Mouse (Mus musculus) forebrain, embryonic 11.5 days (tissue): ENCODE measurements around the gene Rasal3. TPM values are rescaled to one million over a fixed set of nuclear protein-coding genes. Genes with fewer than 3 reads are reported as not detected.

Experiments used
- ATAC-seq: fragments of 200-750 bp; cut with Nextera tagmentation; replicated peaks from 2 replicates; pipeline ENCODE4 v1.8.0; 2017; ENCODE audit warnings: moderate TSS enrichment; ENCODE audit not compliant: low FRiP score
- DNase-seq: peaks from one replicate; pipeline ENCODE4 v3.0.0-alpha.2; 2017; ENCODE audit warnings: low spot score
- H3K27ac ChIP-seq: fragments of 300-500 bp; sonication (generic); 2 replicates; pipeline ENCODE4 v1.5.1; 2014; ENCODE audit warnings: low read depth, low read length
- H3K27me3 ChIP-seq: fragments of 300-500 bp; sonication (generic); 2 replicates; pipeline ENCODE4 v1.6.1; 2014; ENCODE audit warnings: mild to moderate bottlenecking, low read length, mixed read lengths; ENCODE audit not compliant: control insufficient read depth, insufficient read depth
- H3K36me3 ChIP-seq: fragments of 300-500 bp; sonication (generic); 2 replicates; pipeline ENCODE4 v1.6.1; 2014; ENCODE audit warnings: mild to moderate bottlenecking, low read length, moderate library complexity, mixed read lengths; ENCODE audit not compliant: control insufficient read depth, insufficient read depth
- H3K4me1 ChIP-seq: fragments of 300-500 bp; sonication (generic); replicated peaks from 2 replicates; pipeline ENCODE4 v1.6.1; 2014; ENCODE audit warnings: low read length, mixed read lengths; ENCODE audit not compliant: control insufficient read depth, insufficient read depth
- H3K4me2 ChIP-seq: fragments of 300-500 bp; sonication (generic); 2 replicates; pipeline ENCODE4 v1.6.1; 2014; ENCODE audit warnings: low read depth, mild to moderate bottlenecking, low read length, moderate library complexity, mixed read lengths; ENCODE audit not compliant: severe bottlenecking
- H3K4me3 ChIP-seq: fragments of 300-500 bp; sonication (generic); 2 replicates; pipeline ENCODE4 v1.5.1; 2014; ENCODE audit warnings: low read depth, low read length
- H3K9ac ChIP-seq: fragments of 300-500 bp; sonication (generic); 2 replicates; pipeline ENCODE4 v1.6.1; 2014; ENCODE audit warnings: low read length
- H3K9me3 ChIP-seq: fragments of 300-500 bp; sonication (generic); 2 replicates; pipeline ENCODE4 v1.6.1; 2016; ENCODE audit warnings: low read length, mixed read lengths; ENCODE audit not compliant: control insufficient read depth
- WGBS: fragments of 180-500 bp; shearing (Covaris S2); extraction: QIAGEN DNeasy Blood & Tissue Kit; methylation state at CpG from one replicate; pipeline ENCODE4 v1.1.7; 2014; 5-methylcytosine and 5-hydroxymethylcytosine counted together
- microRNA-seq: library from miRNA; unstranded; fragments of <30 nt; microRNA quantifications from one replicate; pipeline ENCODE4, GENCODE M21; 2016; ENCODE audit not compliant: insufficient number of aligned reads
- polyA plus RNA-seq: library from polyadenylated mRNA; unstranded; fragments of >200 nt; fragmentation: Nextera tagmentation; extraction: Ambion mirVana; gene quantifications from 2 replicates; pipeline ENCODE4 v1.2.1, GENCODE M21; 2014

The Rasal3 gene
- polyA plus RNA-seq, 1 experiment from 2014 or later, result 0.21 TPM

DNA sequence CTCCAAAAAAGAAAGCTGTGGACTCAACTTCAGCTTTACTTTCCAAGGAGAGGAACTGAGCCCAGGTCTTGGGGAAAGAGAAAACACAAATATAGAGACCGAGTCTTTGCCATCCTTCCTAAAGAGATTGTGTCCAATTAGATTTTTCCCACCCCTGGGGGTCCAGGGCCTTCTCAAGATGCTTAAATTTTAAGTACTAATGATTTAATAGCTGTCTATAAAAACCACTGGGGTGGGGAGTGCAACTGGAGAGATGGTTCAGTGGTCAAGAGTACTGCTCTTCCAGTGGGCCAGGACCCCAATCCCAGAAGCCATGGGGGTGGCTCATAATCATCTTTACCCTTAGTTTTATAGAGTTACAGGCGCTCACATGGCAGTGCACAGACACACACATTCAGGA, 55.0 kb downstream of the Rasal3 start:
- H3K27ac ChIP-seq, result no peak overlapping the region
- DNase-seq (no peak), ATAC-seq (no peak)
- no peak overlapping the region for H3K4me2 ChIP-seq
- H3K36me3 ChIP-seq, result no peaks in the 10 kb centered on the region
- no peak overlapping the region for H3K9ac ChIP-seq
- 87% methylated on average over 2 of the region's 2 CpGs for WGBS
- H3K4me1 ChIP-seq, result no peaks in the 10 kb centered on the region; the same call in 1 of the 2 replicates
- H3K27me3 ChIP-seq, result no peaks in the 10 kb centered on the region
- no peaks in the 10 kb centered on the region for H3K9me3 ChIP-seq
- no peak overlapping the region for H3K4me3 ChIP-seq

DNA sequence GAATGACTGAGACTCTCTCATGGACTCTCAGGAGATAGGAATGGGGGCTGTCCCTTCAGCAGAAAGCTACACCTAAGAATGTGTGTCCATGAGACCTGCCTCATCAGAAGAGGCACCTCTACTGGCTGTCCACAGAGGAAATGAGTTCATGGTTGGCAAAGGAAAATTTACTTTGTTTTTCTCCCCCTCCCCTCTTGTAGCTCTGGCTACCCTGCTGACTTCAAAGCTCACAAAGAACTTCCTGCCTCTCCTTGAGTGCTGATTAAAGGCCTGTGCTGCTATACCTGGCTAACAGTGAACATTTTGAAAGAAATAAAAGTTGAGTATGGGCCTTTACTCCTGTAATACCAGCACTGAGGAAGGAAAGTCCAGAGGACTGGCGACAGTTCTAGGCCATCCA, 62.3 kb downstream of the Rasal3 start:
- Histone ChIP-seq H3K9ac (no peak overlapping the region), H3K27ac (no peak overlapping the region), H3K4me3 (no peak overlapping the region), H3K9me3 (no peaks in the 10 kb centered on the region), H3K4me1 (no peaks in the 10 kb centered on the region), H3K27me3 (no peaks in the 10 kb centered on the region), H3K4me2 (no peak overlapping the region), H3K36me3 (peaks cover 3% of the 10 kb centered on the region; the same call in 1 of the 2 replicates)
- 88% methylated on average over 1 of the region's 1 CpGs for WGBS
- ATAC-seq (no peak), DNase-seq (no peak)

Small RNA genes within 50 kb of the gene (microRNA-seq; reads per million reads assigned to microRNA genes)
- gene Gm22201, result not detected

Other genes starting within 250 kb of the Rasal3 start
- gene Notch3, start 236.7 kb downstream of the Rasal3 start, polyA plus RNA-seq, result 26.8 and 30.2 TPM in 2 replicates
- gene Ephx3, start 214.0 kb downstream of the Rasal3 start, polyA plus RNA-seq, result 0.13 and 0.23 TPM in 2 replicates
- gene Brd4, start 118.9 kb downstream of the Rasal3 start, polyA plus RNA-seq, result 130 and 143 TPM in 2 replicates
- 70.5 and 78.4 TPM in 2 replicates for gene Akap8, start 82.3 kb downstream of the Rasal3 start, polyA plus RNA-seq
- gene Akap8l, start 53.0 kb downstream of the Rasal3 start, polyA plus RNA-seq, result 81.4 and 82.2 TPM in 2 replicates
- gene Wiz, start 14.1 kb downstream of the Rasal3 start, polyA plus RNA-seq, result 55.2 and 56.2 TPM in 2 replicates
- gene Pglyrp2, start 20.6 kb upstream of the Rasal3 start, polyA plus RNA-seq, result 0.11 TPM in 1 of 2 replicates, not detected in the other
- gene Cyp4f39, start 49.1 kb upstream of the Rasal3 start, polyA plus RNA-seq, result 0.28 and 0.33 TPM in 2 replicates
- gene Cyp4f17, start 102.5 kb upstream of the Rasal3 start, polyA plus RNA-seq, result 6.6 and 7.9 TPM in 2 replicates
- 13.4 and 13.5 TPM in 2 replicates for gene Cyp4f16, start 133.0 kb upstream of the Rasal3 start, polyA plus RNA-seq
- not detected in 2 replicates for gene Cyp4f37, start 217.7 kb upstream of the Rasal3 start, polyA plus RNA-seq